Mouse (Mus musculus) spleen, adult 18-20 months (tissue): ENCODE results near the gene Cnn1.
A peak's percentile ranks its signal among the peaks of the same experiment; 100 is the strongest.
"Not testable (repeated sequence)": the region's sequence is repeated elsewhere in the genome, so short reads cannot be mapped to it uniquely, and the experiment has no call there.

Source experiments
- DNase-seq, 2 experiments: peaks; one replicate each; pipeline ENCODE4 v3.0.0; 2022; ENCODE audit warnings: mixed read lengths in 2 of 2

The Cnn1 gene

GRCm38 (mm10) chr9:22131226-22131981 is 32.4 kb downstream of the Cnn1 start:
- peak; percentile 73 to 76 for DNase-seq

DNA sequence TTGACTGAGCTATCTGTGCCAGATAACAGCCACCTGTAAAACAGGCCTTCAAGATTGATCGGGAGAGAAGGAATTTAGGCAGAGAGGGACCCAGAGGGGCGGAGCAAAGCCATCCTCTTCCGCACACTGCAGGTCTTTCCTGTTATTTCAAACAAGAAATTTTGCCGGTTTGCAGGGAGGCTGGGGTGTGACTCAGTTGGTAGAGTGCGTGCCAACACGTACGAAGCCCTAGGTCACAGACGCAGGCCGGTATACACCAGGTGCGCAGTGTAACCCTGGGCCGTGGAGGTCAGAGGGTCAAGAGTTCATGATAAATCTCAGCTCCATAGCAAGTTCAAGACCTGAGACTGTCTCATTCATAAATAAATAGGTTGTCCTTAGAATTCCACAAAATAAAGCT is 33.2 kb downstream of the Cnn1 start:
- DNase-seq, result no peak

DNA sequence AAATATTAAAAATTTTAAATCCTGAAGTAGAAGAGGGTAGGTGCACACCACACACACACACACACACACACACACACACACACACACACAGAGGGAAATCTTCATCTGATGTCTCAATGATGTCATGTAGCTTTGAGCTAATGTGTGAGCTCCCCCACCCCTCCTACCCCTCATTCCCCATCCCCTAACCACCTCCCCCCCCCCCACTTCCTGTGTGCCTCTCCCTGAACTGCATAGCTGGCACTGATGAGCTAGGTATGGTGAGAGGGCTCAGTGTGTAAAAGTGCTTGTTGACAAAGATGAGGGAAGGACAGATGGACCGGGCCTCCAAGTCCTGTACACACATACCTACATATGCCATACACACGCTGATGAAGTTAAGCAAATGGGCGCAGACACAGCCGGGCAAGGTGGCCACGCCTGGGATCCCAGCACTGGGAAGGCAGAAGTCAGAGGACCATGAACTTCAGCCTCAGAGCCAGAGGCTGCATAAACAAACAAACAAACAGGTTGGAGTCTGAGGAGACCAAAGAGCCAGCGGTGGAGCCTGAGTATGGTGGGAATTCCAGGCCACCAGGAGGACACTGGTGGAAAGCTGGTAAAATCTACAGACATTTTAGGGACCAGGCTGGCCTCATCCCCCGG is 35.4 kb downstream of the Cnn1 start:
- DNase-seq, result no peak

GRCm38 (mm10) chr9:22134988-22135643 is 36.1 kb downstream of the Cnn1 start:
- DNase-seq, result no peak

GRCm38 (mm10) chr9:22135644-22136390 is 36.8 kb downstream of the Cnn1 start, which contains the start of gene Acp5:
TSS of gene Acp5 (minus strand) at chr9:22135711.
- DNase-seq, result no peak

DNA sequence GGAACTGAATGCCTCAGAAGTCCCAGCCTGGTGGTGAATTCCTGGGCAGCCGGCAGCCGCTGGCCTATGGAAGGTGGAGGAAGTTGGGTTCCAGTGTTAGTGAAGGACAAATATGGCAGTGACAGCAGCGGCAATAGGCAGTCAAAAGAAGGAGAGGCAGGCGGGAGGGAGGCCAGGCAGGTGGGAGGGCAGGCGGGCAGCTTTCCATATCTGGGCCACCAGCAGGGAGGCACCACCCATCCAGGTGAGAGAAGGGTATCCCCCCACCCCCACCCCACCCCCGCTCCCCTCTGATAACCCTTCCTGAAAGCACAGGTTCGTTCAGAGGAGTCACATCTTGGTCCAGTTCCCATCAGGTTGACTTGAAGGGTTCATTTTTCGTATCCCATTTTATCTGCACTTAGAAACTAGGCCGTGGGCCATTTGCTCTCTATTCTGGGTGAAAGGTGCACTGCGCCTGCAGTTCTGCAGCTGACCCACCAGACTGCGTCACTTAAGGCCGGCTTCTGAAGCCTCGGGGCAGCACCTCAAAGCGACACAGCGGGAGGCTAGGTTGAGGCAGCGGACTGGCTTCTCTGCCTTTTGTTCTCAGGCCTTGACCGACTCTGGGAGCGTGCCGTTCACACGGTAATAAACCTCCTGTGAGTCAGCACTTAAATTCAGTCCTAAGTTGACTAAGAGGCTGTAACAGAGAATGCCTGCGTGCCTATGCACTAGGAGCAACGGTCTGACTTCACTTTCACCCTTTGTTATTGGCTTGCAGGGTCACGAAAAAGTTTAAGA is 37.9 kb downstream of the Cnn1 start:
- no peak for DNase-seq

GRCm38 (mm10) chr9:22138480-22138879 is 39.5 kb downstream of the Cnn1 start:
- peak in 1 of 2 experiments; percentile 62 for DNase-seq

GRCm38 (mm10) chr9:22139746-22140145 is 40.7 kb downstream of the Cnn1 start:
- no peak for DNase-seq

- DNase-seq, result peak; percentile 78 to 91
These were observed 44.4 kb downstream of the Cnn1 start for GRCm38 (mm10) chr9:22143108-22144037.

- DNase-seq, result no peak
These were observed 45.4 kb downstream of the Cnn1 start for GRCm38 (mm10) chr9:22144304-22144965.

DNA sequence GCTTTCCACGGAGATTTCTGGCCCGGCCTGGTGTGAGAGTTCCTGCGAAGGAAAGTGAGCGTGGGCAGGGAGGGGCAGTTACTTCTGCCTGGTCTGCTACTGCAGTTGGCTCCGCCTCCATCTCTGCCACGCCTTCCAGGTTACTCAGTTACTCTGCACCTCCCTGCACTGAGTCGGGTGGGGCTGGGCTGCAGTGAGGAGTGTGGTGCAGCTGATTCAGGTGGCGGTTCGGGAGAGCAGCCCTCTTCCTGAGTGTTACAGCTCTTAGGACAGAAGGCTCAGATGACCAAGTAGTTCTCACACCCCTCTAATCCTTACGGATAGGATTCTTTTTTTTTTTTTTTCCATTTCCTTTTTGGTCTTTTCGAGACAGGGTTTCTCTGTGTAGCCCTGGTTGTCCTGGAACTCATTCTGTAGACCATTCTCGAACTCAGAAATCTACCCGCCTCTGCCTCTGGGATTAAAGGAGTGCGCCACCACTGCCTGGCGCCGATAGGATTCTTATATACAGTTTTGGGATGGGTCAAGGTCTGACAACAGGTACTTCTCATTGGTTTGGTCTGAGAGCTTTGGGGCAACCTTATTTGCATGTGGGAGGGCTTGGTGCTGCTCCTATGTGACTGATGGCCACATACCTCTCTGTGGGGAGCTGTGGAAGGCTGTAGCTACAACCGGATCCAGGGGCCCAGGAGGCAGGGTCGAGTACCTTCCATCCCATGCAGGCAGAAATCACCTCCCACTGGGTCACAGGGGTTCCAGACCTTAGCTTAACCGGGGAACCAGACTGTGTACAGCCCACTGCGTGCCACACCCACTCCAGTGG is 50.6 kb downstream of the Cnn1 start:
- DNase-seq, result no peak

- not testable (repeated sequence) for DNase-seq
These were observed 51.3 kb downstream of the Cnn1 start for GRCm38 (mm10) chr9:22150249-22150693.

GRCm38 (mm10) chr9:22150946-22151345 is 51.9 kb downstream of the Cnn1 start:
- no peak for DNase-seq

DNA sequence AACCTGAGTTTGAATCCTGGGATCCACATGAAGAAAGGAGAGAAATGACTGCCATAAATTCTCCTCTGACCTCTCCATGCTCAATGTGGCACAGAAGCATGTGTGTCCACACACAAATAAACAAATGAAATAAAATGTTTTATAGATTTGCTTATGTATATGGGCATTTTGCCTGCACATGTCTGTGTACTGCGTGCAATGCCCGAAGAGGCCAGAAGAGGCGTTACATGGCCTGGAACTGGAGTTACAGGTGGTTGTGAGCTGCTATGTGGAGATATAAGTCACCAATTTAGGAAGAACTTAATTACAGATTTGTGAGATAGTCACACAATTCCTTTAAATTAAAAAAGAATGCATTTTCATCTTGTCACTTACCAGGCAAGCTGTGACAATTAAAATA is 54.8 kb downstream of the Cnn1 start:
- DNase-seq, result no peak

DNA sequence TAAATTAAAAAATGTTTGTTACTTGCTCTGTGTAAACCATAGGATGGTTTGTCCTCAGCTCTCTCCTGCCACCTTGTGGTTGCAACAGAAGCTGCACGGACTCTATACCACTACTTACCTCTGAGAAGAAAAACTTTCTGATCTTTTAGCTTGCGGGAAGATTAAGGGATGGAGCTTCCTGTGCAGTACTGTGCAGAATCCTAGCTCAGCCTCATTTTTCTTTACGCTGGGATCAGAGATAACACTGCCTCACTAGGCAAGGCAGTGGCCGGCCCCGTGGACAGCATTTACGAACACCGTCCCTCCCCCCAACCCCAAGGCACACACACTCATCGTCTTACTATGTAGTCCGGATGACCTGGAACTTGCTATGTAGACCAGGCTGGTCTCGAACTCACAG is 56.6 kb downstream of the Cnn1 start:
- DNase-seq, result peak; percentile 45 to 72

- DNase-seq, result peak; percentile 96 to 99
These were observed 57.7 kb downstream of the Cnn1 start, which contains the start of gene Pigyl for GRCm38 (mm10) chr9:22156497-22157245. TSS of gene Pigyl (plus strand) at chr9:22156846.

DNA sequence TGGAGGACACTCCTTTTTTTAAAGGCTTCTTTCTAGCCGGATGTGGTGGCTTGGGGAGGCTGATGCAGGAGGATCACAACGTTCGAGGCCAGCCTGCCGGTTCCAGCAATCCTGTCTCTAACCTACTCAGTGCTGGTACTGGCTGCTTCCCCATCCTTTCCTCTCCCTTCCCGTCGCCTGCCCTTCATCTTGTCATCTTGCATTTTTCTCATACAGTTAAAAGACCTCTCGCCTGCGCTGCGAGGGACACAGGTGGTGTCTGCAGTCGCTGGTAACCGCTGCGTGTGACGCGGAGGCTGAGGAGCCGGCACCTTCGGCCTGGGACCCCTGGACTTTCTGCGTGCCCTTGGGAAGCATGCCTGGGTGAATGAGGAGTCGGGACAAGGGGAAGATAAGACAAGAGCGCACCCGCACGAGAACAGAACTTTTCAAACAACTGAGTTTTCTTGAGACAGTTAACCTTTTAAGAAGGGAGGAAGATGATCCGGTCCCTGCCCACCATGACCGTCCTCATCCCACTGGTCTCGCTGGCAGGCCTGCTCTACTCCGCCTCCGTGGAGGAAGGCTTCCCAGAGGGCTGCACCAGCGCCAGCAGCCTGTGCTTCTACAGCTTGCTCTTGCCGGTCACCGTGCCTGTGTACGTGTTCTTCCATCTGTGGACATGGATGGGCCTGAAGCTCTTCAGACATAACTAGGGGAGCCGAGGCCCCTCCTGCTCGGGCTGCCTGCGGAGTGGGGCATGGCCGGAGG is 58.7 kb downstream of the Cnn1 start:
- DNase-seq, result no peak
